Mouse (Mus musculus) C2C12 (cell line): ENCODE measurements around the gene Sh3rf3.

ENCODE experiments used
- CTCF ChIP-seq: IDR thresholded peaks from one replicate; pipeline ENCODE4 v1.5.1; 2011; ENCODE audit not compliant: control insufficient read depth, insufficient read depth, insufficient read length
- USF1 ChIP-seq: IDR thresholded peaks from one replicate; pipeline ENCODE4 v1.6.1; 2011; ENCODE audit warnings: low read depth, mild to moderate bottlenecking, control low read depth, moderate library complexity

DNA sequence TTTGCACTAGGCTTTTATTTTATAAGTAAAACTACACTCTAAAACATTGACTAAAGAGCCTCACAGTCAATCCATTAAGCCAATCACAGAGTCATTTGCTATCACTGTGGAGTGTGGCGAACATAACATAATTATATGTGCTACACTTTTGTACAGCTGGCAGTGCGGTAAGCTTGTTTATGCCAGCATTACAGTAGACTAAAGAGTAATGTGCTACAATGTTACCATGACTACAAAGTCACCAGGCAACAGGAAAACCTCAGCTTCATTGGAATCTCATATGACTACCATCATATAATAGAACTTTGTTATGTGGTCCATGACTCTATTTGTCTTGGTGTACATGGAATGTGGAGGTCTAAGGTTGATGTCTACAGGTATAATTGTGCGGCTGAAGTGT lies 15.0 kb upstream of the Sh3rf3 start:
- TF ChIP-seq USF1 (no peak), CTCF (no peak)
